ENCODE assay signal across 22 mouse cellular contexts in the genomic region with DNA sequence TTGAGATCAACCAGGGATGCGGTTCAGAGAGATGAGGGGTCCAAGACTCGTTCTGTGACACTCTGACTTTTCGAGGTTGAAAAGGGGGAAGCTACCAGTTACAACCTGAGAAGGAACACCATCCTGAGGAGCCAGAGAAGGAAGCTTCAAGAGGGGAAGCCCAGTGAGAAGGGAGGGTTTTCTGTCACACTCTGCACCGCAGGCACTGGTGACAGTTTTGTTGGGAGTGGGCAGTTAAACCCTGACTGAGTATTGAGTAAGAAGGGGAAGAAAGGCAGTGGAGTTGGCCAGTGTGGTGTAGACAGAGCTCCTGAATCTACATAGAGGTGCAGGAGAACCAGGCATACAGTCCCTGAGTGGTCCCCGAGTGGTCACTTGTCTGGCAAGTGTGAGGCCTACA.
"Had no signal": no experiment of that assay in that cellular context is flagged by ENCODE, and none has a peak within 500 bp of the region (broad histone marks: within the 10 kb centered on the region; RNA-seq: fewer than 3 reads in every experiment).

No protein-coding gene starts in this region.

- H3K4me3 ChIP-seq: lung, embryonic 15.5 days; midbrain, embryonic 10.5 days; midbrain, embryonic 12.5 days; myocyte; neural tube, embryonic 13.5 days; neural tube, embryonic 15.5 days had no signal

- H3K4me1 ChIP-seq: lung, embryonic 15.5 days had no signal

- H3K27me3 ChIP-seq: lung, embryonic 15.5 days; midbrain, embryonic 12.5 days; neural tube, embryonic 13.5 days; neural tube, embryonic 15.5 days had no signal

- ATAC-seq: liver, postnatal 0 days; lung, postnatal 0 days; midbrain, embryonic 16.5 days had no signal

- H3K36me3 ChIP-seq: lung, embryonic 15.5 days; midbrain, embryonic 10.5 days; midbrain, embryonic 12.5 days; neural tube, embryonic 13.5 days; neural tube, embryonic 15.5 days had no signal

- H3K4me2 ChIP-seq: lung, embryonic 15.5 days; midbrain, embryonic 12.5 days; neural tube, embryonic 13.5 days; neural tube, embryonic 15.5 days had no signal

- H3K9ac ChIP-seq: liver, postnatal 0 days; lung, embryonic 15.5 days; midbrain, embryonic 12.5 days; neural tube, embryonic 13.5 days; neural tube, embryonic 15.5 days had no signal

- H3K9me3 ChIP-seq: lung, embryonic 15.5 days; midbrain, embryonic 10.5 days; midbrain, embryonic 12.5 days; neural tube, embryonic 13.5 days; neural tube, embryonic 15.5 days had no signal

- H3K27ac ChIP-seq: lung, embryonic 15.5 days; macrophage; midbrain, embryonic 10.5 days; midbrain, embryonic 12.5 days; neural tube, embryonic 13.5 days; neural tube, embryonic 15.5 days had no signal

- DNase-seq: liver, postnatal 0 days; lung, adult 2 months; lung, postnatal 14 days; lung, postnatal 36 days; midbrain, embryonic 14.5 days; retina, postnatal 1 day; right cerebral cortex, adult 18-20 months; right cerebral cortex, postnatal 25 days; right cerebral cortex, postnatal 4 days; spleen, adult 18-20 months; thymus, adult 18-20 months; thymus, postnatal 14 days; thymus, postnatal 36 days had no signal
